In the genomic region with DNA sequence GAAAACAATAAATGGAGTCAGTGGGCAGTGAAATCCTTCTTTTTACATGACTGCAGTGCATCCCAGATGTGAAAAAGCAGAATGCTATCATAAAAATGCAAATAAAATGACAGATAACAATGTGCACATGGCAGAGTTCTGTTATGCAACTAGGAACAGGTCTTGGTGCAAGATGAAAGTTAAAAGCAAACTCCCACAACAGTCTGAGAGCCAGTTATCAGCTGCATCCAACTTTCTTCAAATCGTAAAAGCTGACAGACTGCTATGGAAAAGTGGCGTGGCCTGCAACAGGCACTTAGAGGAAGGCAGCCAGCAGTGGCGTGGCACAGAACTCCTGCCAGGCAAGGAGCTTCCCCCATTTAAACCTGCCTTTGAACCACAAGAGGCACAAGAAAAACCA, we compare ENCODE assay signal across 8 mouse cellular contexts. TPM values are rescaled to one million over a fixed set of nuclear protein-coding genes. Genes with fewer than 3 reads are reported as not detected.
DNase-seq lines count a peak whose midpoint lies in the region; ATAC-seq and TF ChIP-seq lines count a peak whose summit lies in the region.

No protein-coding gene starts in this region.

- H3K4me3 ChIP-seq in liver, adult 2 months (ENCODE audit: insufficient read depth, low read depth, low read length), result peak overlapping the region; percentile 84
- peak overlapping the region; percentile 89 for H3K4me3 ChIP-seq in embryonic facial prominence, embryonic 10.5 days
- H3K4me3 ChIP-seq in intestine, embryonic 14.5 days (ENCODE audit: low read depth, low read length), result peak overlapping the region; percentile 61
- H3K4me3 ChIP-seq in neural tube, embryonic 12.5 days, result peak overlapping the region; percentile 94

- no peaks in the 10 kb centered on the region for H3K9me3 ChIP-seq in embryonic facial prominence, embryonic 10.5 days
- no peaks in the 10 kb centered on the region for H3K9me3 ChIP-seq in intestine, embryonic 14.5 days (ENCODE audit: control insufficient read depth, low read length)
- H3K9me3 ChIP-seq in neural tube, embryonic 12.5 days, result no peaks in the 10 kb centered on the region

- H3K9ac ChIP-seq in liver, adult 2 months (ENCODE audit: low read depth, low read length), result peak overlapping the region; percentile 46
- peak overlapping the region; percentile 81 for H3K9ac ChIP-seq in intestine, embryonic 14.5 days (ENCODE audit: low read length)
- H3K9ac ChIP-seq in neural tube, embryonic 12.5 days, result 0 out of 2 replicates have a peak overlapping the region, but pooled peaks have one; percentile 93

- peaks cover 26% of the 10 kb centered on the region for H3K4me1 ChIP-seq in liver, adult 2 months (ENCODE audit: control insufficient read depth, insufficient read depth, low read length)
- peaks cover 53% of the 10 kb centered on the region for H3K4me1 ChIP-seq in embryonic facial prominence, embryonic 10.5 days
- peaks cover 49% of the 10 kb centered on the region for H3K4me1 ChIP-seq in intestine, embryonic 14.5 days (replicated peaks; ENCODE audit: control insufficient read depth, insufficient read depth, low read length)
- peaks cover 28% of the 10 kb centered on the region for H3K4me1 ChIP-seq in neural tube, embryonic 12.5 days

- DNase-seq in liver, adult 2 months (ENCODE audit: extremely low read depth, low read depth, low spot score), result peak; percentile 72
- no peak for DNase-seq in liver
- no peak for DNase-seq in embryonic facial prominence, embryonic 10.5 days (ENCODE audit: low spot score)
- no peak for DNase-seq in intestine, embryonic 14.5 days (ENCODE audit: low spot score)
- DNase-seq in retina, postnatal 1 day, result no peak

- peak overlapping the region; percentile 95 for H3K27ac ChIP-seq in liver, adult 2 months (replicated peaks; ENCODE audit: insufficient read depth, low read depth, low read length)
- H3K27ac ChIP-seq in embryonic facial prominence, embryonic 10.5 days (replicated peaks), result no peak overlapping the region
- H3K27ac ChIP-seq in intestine, embryonic 14.5 days (ENCODE audit: low read depth), result no peak overlapping the region
- H3K27ac ChIP-seq in neural tube, embryonic 12.5 days, result no peak overlapping the region

- peak overlapping the region; percentile 86 for H3K4me2 ChIP-seq in intestine, embryonic 14.5 days (ENCODE audit: low read length)
- H3K4me2 ChIP-seq in neural tube, embryonic 12.5 days (replicated peaks), result peak overlapping the region; percentile 80

- no peaks in the 10 kb centered on the region for H3K27me3 ChIP-seq in liver, adult 2 months (ENCODE audit: control insufficient read depth, insufficient read depth, low read length)
- 0 out of 2 replicates have a peak, but pooled peaks cover 4% of the 10 kb centered on the region for H3K27me3 ChIP-seq in embryonic facial prominence, embryonic 10.5 days (replicated peaks; ENCODE audit: low read depth, poor library complexity, severe bottlenecking)
- H3K27me3 ChIP-seq in intestine, embryonic 14.5 days (replicated peaks; ENCODE audit: control insufficient read depth, insufficient read depth, low read length), result no peaks in the 10 kb centered on the region
- H3K27me3 ChIP-seq in neural tube, embryonic 12.5 days (replicated peaks), result no peaks in the 10 kb centered on the region

- TF ChIP-seq CTCF in liver, adult 2 months (IDR thresholded peaks at IDR 0.05; ENCODE audit: low read depth, low read length), result no peak

- WGBS in liver, adult 2 months, result 0% methylated on average over 3 of the region's 3 CpGs
- 52% methylated on average over 3 of the region's 3 CpGs for WGBS in embryonic facial prominence, embryonic 10.5 days
- 8% methylated on average over 3 of the region's 3 CpGs for WGBS in intestine, embryonic 14.5 days
- WGBS in neural tube, embryonic 12.5 days, result 26% methylated on average over 3 of the region's 3 CpGs

- no peak for ATAC-seq in intestine, embryonic 14.5 days (replicated peaks; ENCODE audit: low FRiP score, low TSS enrichment, low read depth)
- ATAC-seq in neural tube, embryonic 12.5 days (ENCODE audit: low FRiP score, low read depth), result no peak
- ATAC-seq in monocyte, adult 5-6 weeks (replicated peaks; ENCODE audit: insufficient number of reproducible peaks, low FRiP score, low TSS enrichment, poor library complexity, severe bottlenecking), result no peak
- no peak for ATAC-seq in activated CD4-positive, CD25-positive, alpha-beta regulatory T cell, adult 4 months

- H3K79me2 ChIP-seq in liver, adult 2 months (ENCODE audit: control insufficient read depth, insufficient read depth, low read length), result peaks cover 41% of the 10 kb centered on the region

- TF ChIP-seq POLR2A in liver, adult 2 months (IDR thresholded peaks at IDR 0.05; ENCODE audit: extremely low read depth, insufficient read depth, low read length), result no peak

- no peaks in the 10 kb centered on the region for H3K36me3 ChIP-seq in liver, adult 2 months (ENCODE audit: control insufficient read depth, insufficient read depth, low read length)
- H3K36me3 ChIP-seq in embryonic facial prominence, embryonic 10.5 days (replicated peaks), result no peaks in the 10 kb centered on the region; the same call in 1 of the 2 replicates
- no peaks in the 10 kb centered on the region; the same call in 1 of the 2 replicates for H3K36me3 ChIP-seq in intestine, embryonic 14.5 days (ENCODE audit: control insufficient read depth, insufficient read depth, low read length)
- H3K36me3 ChIP-seq in neural tube, embryonic 12.5 days, result no peaks in the 10 kb centered on the region

RNA-seq across cellular contexts. Expression of a gene that starts 2.0 kb away (rescaled TPM):
- total RNA-seq in liver, adult 2 months (2014; rRNA removed), result 35.5 and 38.4 TPM in 2 replicates
- polyA plus RNA-seq in liver, adult 2 months (2012; rRNA removed), result 11.9 and 12.2 TPM in 2 replicates
- 14.7 and 18.9 TPM in 2 replicates for polyA plus RNA-seq in embryonic facial prominence, embryonic 10.5 days (2016; fragmentation: Nextera tagmentation; extraction: Ambion mirVana)
- polyA plus RNA-seq in intestine, embryonic 14.5 days (2014; fragmentation: Nextera tagmentation; extraction: Ambion mirVana), result 52.6 and 57.4 TPM in 2 replicates
- polyA plus RNA-seq in neural tube, embryonic 12.5 days (2016; fragmentation: Nextera tagmentation; extraction: Ambion mirVana), result 36.9 and 40.5 TPM in 2 replicates
- total RNA-seq in monocyte, adult 5-6 weeks (2017), result 284 to 565 TPM (median 296 TPM) in 3 replicates
- 10 to 100 TPM; 62.7 to 97.2 TPM for polyA plus RNA-seq in activated CD4-positive, CD25-positive, alpha-beta regulatory T cell, adult 4 months (2017; shearing (Covaris generic))
